Mouse (Mus musculus) NIH3T3 (cell line): ENCODE measurements around the gene Pml.
"Not testable (repeated sequence)": the region's sequence is repeated elsewhere in the genome, so short reads cannot be mapped to it uniquely, and the experiment has no call there.

Experiments
- DNase-seq: peaks from one replicate; pipeline ENCODE4 v3.0.0-alpha.2; 2012; ENCODE audit warnings: low read depth

The Pml gene

GRCm38 (mm10) chr9:58271551-58271950 lies 22.0 kb upstream of the Pml start:
- not testable (repeated sequence) for DNase-seq

- no peak for DNase-seq
Observed at GRCm38 (mm10) chr9:58271109-58271508, 21.5 kb upstream of the Pml start.

- no peak for DNase-seq
Observed at GRCm38 (mm10) chr9:58270081-58270480, 20.5 kb upstream of the Pml start.

GRCm38 (mm10) chr9:58268384-58269313 lies 19.1 kb upstream of the Pml start:
- peak; percentile 85 for DNase-seq

- no peak for DNase-seq
Observed at GRCm38 (mm10) chr9:58267046-58267445, 17.5 kb upstream of the Pml start.

GRCm38 (mm10) chr9:58266571-58267011 lies 17.0 kb upstream of the Pml start:
- no peak for DNase-seq

- DNase-seq = no peak
Observed at GRCm38 (mm10) chr9:58265368-58265767, 15.8 kb upstream of the Pml start.

- DNase-seq = no peak
Observed at GRCm38 (mm10) chr9:58262507-58262906, 12.9 kb upstream of the Pml start.

- DNase-seq = no peak
Observed at GRCm38 (mm10) chr9:58255704-58256685, 6.4 kb upstream of the Pml start.

- DNase-seq = no peak
Observed at GRCm38 (mm10) chr9:58255105-58255504, 5.5 kb upstream of the Pml start.

- not testable (repeated sequence) for DNase-seq
Observed at GRCm38 (mm10) chr9:58253805-58254122, 4.2 kb upstream of the Pml start.

- DNase-seq = peak; percentile 94
Observed at GRCm38 (mm10) chr9:58253033-58253804, 3.6 kb upstream of the Pml start, which contains the start of gene Stoml1. TSS of gene Stoml1 (plus strand) at chr9:58253164.

GRCm38 (mm10) chr9:58250730-58251129 lies 1.1 kb upstream of the Pml start:
- DNase-seq = not testable (repeated sequence)

GRCm38 (mm10) chr9:58250322-58250721 lies 736 bp upstream of the Pml start:
- DNase-seq = no peak

- DNase-seq = peak; percentile 21
Observed at GRCm38 (mm10) chr9:58248746-58249413, 706 bp downstream of the Pml start.

GRCm38 (mm10) chr9:58247064-58247759 lies 2.4 kb downstream of the Pml start:
- peak; percentile 93 for DNase-seq

GRCm38 (mm10) chr9:58246083-58246591 lies 3.4 kb downstream of the Pml start:
- no peak for DNase-seq

GRCm38 (mm10) chr9:58243696-58244095 lies 5.9 kb downstream of the Pml start:
- DNase-seq = no peak

GRCm38 (mm10) chr9:58242696-58243095 lies 6.9 kb downstream of the Pml start:
- no peak for DNase-seq

GRCm38 (mm10) chr9:58241780-58242485 lies 7.7 kb downstream of the Pml start:
- DNase-seq = peak; percentile 39
